Mouse (Mus musculus) fibroblast of lung, adult 2 months (primary cell): ENCODE measurements around the gene Nsd1.

Source experiments
- DNase-seq: peaks from one replicate; pipeline ENCODE4 v3.0.0-alpha.2; 2011; ENCODE audit warnings: low read depth

Nsd1 gene

DNA sequence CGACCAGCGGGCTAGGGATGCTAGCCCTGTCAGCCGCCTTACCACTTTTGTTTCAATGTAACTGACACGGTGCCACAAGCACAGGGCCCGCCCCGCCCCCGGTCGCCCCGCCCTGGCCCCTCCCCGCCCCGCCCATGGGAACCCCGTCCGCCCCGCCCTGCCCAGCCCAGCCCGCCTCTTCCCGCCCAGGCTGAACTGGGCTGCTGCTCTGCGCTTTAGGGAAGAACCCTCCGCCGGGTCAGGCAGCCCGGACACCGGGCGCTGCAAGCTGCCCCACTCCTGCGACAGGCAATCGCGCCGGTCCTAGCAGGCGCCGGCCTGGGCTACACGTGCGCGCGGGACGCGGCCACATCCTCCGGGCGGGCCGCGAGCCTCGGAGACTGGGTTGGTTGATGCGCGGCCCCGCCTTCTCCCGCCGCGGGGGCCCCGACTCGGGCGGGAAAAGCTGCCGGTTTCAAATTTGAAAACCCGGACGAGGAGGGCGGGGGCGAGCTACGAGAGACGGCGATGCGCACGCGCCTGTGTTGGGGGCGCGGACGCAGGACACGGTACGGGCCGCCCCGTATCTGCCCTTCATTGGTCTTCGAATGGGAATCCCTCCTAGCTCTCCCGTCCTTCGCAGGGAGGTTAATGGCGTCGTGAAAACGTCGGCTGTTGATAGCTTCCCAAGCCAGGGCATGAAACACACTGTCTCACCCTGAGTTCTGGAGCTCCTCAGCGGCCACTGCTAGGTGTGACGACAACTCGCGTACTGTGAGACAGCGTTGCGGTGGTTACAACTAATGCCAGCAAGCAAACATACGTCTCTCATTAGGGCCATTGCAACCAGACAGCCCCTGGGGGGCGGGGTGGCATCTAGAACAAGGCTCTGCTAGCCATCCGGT lies 120.3 kb downstream of the Nsd1 start, which contains the start of gene Mxd3:
Mxd3 (minus strand) TSS at position 141 of the 884 bp plus-strand sequence.
- peak; percentile 41 for DNase-seq

DNA sequence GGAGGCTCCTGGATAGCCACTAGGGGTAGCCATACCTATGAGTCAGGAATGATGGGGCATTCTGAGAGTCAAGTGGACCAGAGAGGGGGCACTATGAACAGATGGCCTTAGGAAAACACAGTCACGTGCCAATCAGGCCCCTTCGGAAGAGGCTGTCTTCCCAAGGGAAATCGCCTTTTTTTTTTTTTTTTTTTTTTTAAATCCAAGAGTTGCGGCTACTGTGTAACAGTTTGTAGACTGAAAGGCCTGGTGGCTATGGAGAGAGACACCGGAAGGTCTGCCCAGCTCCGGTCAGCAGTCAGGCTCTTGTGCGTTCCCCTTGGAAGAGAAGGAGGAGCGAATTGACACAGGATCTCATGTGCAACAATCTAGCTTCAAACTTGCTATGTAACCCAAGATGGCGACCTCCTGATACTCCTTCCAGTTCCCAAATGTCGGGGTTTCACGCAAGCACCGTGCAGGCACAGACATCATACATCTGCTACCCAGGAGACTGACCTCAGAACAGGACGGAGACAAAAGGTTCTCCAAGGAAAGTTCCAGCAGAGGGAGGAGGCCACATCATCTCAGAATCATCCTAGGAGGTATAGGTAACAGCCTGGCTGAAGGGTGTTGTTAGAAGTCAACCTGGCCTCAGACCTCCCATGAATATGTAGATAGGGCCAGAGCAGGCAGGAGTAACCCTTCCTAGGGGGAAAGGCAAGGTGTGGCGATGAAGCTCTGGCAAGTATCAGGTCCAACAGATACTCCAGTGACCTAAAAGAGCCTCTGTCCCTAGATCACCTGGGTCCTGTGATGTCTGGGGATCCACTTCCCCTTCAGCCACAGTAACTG lies 121.2 kb downstream of the Nsd1 start:
- DNase-seq, result no peak

DNA sequence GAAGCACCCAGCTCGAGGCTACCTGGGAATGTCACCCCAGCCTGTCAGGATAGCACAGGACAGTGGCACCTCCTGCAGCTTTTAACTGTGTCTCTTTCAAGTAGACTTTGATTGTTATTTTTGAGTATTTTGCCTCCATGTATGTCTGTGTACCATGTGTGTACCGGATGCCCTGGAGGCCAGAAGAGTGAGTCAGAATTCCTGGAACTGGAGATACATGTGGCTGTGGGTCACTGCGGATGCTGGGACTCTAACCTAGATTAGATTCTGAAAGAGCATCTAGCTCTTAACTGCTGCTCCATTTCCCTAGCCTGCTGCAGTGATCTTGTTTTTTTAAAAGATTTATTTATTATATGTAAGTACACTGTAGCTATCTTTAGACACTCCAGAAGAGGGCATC lies 122.7 kb downstream of the Nsd1 start:
- DNase-seq, result no peak

DNA sequence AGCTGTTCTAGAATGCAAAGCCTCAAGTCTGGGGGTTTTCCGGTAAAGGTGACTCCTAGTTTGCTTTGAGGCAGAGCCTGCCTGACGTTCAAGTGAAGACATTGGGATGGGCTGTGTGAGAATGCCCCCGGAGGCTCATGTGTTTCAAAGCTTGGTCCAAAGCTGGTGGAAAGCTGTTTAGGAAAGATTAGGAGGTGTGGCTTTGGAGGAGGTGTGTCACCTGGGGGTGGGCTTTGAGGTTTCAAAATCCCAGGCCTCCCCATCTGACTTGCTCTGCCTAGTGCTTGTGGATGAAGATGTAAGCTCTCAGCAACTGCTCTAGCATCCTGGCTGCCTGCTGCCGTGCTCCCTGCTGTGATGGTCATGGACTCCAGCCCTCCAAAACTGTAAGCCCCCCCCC lies 126.1 kb downstream of the Nsd1 start:
- no peak for DNase-seq

DNA sequence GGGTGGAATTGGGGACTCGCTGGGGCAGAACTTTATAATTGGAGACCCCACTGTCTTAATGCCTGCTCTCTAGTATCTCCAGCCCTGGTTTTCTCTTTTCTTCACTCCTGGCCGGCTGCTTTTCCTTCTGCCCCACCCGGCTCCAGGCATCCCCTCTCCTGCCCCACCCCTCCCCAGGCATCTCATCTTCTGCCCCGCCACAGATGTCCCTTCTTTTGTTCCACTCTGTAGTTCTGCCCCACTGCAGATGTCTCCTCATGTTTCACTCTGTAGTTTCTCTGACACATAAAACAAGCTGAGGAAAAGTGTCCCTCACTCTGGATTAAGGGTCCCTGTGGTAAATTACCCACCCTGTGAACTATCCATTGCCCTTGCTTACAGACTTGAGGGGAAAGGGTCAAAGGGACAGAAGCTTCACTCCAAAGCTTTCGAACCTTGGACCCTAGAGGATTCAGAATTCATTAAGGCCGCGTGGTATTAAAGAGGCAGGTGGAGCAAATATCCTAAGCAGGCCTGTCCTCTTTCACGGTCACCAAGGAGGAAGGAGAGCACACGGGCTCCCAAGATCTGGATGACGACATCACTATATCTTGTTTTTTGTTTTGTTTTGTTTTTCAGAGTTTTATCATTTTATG lies 127.9 kb downstream of the Nsd1 start:
- no peak for DNase-seq

DNA sequence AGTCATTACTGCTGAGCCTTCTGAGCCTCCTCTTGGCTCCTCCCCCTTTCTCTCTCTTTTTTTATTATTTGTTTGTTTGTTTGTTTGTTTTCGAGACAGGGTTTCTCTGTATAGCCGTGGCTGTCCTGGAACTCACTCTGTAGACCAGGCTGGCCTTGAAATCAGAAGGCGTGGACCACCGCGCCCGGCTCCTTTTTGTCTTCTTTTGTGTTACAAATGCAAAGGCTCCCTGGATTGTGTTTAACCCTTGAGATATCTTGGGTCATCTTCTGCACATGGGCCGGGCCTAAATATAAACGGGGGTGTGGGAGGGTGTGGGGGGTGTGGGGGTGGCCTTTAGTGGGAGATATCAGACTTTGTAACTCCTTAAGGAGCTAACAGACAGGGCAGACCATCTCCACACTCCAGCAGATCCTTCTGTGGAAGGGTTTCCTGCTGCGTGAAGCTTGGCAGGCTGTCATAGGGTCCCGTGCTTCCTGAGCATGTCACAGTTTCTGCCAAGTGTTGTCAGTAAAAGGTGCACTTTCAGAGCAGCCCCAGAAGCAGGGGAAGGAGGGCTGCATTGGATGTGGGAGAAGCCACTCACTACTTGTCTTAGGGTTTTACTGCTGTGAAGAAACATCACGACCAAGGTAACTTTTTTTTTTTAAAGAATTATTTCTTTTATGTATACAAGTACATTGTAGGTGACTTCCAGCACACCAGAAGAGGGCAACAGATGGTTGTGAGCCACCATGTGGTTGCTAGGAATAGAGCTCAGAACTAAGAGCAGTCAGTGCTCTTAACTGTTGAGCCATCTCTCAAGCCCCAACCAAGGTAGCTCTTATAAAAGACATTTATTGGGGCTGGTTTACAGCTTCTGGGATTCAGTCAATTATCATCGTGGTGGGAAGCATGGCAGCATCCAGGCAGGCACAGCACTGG lies 128.8 kb downstream of the Nsd1 start:
- no peak for DNase-seq

DNA sequence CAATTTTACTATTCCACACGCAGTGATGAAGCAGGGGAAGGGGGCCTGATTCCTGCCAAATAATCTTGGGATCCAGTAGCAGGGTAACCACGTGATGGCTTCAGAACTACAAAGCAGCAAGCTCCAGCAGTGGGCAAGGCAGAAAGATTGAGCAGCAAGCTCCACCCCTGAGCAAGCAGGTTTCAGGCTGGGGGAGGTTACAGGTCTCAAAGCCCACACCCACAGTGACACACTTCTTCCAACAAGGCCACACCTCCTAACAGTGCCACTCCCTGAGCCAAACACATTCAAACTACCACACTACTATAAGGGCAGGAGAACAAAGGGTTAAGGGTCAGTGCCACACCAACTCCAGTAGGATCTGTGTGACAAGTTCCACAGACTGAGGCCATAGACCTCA lies 129.7 kb downstream of the Nsd1 start:
- DNase-seq, result no peak

DNA sequence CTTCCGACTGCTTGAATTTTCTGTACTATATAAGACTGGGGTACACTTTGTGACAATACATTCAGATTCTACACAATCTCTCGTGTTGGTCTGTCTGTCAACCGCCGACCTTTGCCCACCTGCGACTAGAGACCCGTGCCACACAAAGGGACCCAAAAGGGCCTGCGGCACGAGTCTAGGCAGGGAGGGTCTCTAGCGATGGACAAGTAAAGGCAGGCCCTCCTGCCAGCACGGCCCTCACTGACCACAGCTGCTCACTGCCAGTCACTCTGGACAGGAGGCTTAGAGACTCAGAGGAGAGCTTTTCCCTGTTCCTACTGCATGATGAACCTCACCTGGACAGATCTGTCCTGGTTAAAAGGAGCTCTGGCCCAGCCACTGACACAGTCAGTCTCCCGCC lies 132.9 kb downstream of the Nsd1 start:
- DNase-seq, result no peak

DNA sequence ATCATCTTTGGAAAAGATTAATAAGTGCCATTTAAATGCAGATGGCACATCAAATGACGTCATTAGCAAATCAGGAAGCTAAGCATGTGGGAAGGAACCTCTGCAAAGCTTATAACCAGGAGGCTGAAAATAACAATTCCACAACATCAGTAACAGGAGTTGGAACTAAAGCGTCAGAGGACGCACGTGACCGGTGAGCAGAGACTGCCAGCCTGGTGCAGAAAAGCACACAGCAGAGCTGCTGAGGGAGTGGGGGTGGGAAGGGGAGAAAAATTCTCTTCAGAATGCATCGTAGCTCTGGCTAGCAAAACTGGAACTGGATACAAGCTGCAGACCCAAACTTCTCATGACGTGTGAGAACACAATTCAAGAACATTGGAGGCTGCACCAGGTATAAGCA lies 134.7 kb downstream of the Nsd1 start:
- DNase-seq, result no peak

DNA sequence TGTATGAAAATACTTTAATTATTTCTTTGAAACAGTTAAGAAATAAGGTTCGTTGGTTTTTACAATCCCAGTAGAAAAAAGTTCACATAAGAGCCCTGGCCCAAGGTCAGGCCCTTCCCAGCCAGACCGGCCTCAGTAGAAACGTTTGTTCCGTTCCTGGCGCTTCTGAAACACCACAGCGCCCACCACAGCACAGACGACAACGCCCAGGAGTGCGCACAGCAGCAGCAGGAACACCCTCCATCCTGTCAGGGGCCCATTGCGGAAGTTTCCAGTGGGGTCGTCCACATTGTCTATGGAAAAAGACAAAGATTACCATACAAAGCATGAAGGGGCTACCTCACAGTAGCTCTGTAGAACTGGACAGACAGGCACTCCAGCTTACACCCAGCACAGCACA lies 137.2 kb downstream of the Nsd1 start:
- DNase-seq, result no peak

DNA sequence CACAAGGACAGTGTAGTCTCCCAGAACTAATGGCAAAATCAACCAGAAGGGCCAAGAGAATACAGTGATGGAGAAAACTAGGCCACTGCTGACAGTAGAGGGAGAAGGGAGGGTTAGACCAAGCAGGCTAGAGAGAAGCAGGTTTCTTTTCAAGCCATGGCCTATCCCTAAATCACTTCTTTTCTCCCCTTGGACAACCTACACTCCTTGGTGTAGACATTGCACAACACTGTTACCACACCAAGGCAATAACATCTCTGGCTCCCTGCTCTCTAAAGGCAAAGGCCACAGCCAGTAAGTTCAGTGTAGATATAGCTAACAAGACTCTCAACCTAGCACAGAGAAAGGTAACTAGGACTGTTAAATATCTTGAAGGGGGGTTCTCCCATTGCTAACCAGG lies 151.6 kb downstream of the Nsd1 start:
- no peak for DNase-seq

DNA sequence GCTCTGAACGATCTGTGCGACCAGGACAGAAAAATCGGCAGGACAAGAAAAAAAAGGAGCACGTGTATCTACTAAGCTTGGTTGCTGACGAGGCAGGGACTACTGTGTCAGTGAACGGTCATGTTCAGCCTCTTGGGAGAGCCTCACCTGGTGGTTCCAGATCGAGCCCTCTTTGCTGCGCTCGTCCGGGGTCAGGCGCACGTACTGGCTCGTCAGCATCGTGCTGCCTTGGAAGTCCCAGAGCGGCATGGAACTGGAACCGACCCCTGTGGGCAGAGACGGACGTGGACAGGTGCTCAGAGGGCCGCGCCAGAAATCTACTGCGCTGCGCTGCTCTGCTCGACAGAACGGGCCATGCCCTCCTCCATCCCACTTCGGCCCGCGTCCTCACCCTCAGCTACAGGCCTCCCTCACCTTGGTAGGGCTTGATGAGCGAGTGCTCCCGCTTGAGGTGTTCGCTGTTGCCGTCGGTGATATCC lies 152.4 kb downstream of the Nsd1 start:
- peak; percentile 2 for DNase-seq

DNA sequence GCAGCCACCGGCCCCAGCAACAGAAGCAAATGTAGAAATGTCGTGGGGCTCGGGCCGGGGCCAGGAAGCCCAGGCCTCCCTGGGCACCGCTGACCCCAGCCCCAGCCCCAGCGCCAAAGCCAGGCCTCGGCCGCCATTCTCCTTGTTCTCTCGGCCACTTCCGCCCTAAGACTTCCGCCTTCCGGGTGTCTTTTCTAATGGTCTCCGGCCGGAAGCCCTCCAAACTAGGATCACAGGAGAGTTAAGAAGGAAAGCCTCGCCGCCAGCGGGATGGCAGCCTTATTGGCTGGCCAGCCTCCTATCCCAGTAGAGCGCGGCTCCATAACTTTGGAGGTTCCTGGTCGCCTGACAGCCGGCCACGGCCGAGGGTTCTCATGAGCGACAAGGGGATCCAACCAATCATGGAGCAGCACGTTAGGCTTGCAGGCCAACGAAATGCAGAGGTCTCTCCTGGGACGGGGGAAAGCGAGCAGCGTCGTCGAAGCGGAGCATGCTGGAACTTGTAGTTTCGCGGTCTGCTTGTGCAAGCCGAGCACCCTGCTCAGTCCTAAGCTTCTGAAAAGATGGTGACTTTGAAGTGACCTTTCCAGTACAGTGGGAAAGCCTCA lies 153.0 kb downstream of the Nsd1 start, which contains the start of gene Lman2:
Lman2 (minus strand) TSS at position 331 of the 608 bp plus-strand sequence.
- peak; percentile 99 for DNase-seq
